Comparison of ENCODE assay signal across 9 mouse cellular contexts in genomic region chr16:87567572-87567971, GRCm38 (mm10). TPM values are rescaled to one million over a fixed set of nuclear protein-coding genes. Genes with fewer than 3 reads are reported as not detected.
DNase-seq lines count a peak whose midpoint lies in the region; ATAC-seq lines count a peak whose summit lies in the region.
"Had no signal": no experiment of that assay in that cellular context is flagged by ENCODE, and none has a peak within 500 bp of the region (broad histone marks: within the 10 kb centered on the region; RNA-seq: fewer than 3 reads in every experiment).

No protein-coding gene starts in this region.

- no peaks in the 10 kb centered on the region for H3K27me3 ChIP-seq in embryonic facial prominence, embryonic 15.5 days

- H3K4me1 ChIP-seq in embryonic facial prominence, embryonic 15.5 days: 0 out of 2 replicates have a peak, but pooled peaks cover 8% of the 10 kb centered on the region

- H3K9me3 ChIP-seq in embryonic facial prominence, embryonic 15.5 days (replicated peaks): no peaks in the 10 kb centered on the region

- H3K27ac ChIP-seq in embryonic facial prominence, embryonic 15.5 days (replicated peaks): peak overlapping the region; percentile 69

- peak overlapping the region; percentile 39 for H3K4me2 ChIP-seq in embryonic facial prominence, embryonic 15.5 days (replicated peaks)

- ATAC-seq in embryonic facial prominence, embryonic 15.5 days (ENCODE audit: insufficient number of reproducible peaks, low FRiP score, low TSS enrichment, low read depth): no peak; the same call in 1 of the 2 replicates

- DNase-seq in kidney, postnatal 10 days: peak; percentile 30
- no peak for DNase-seq in kidney, adult 8-10 months
- peak; percentile 29 to 30 for DNase-seq in layer of hippocampus, postnatal 25 days (ENCODE audit: extremely low spot score in 1 of 2, low spot score in 1 of 2)
- peak; percentile 45 for DNase-seq in skeletal muscle tissue, adult 2 months (ENCODE audit: low read depth, low spot score)
- no peak for DNase-seq in kidney, postnatal 25 days
- no peak for DNase-seq in embryo, embryonic 10 days (ENCODE audit: low spot score)
- DNase-seq in adipocyte (ENCODE audit: low spot score): no peak

- H3K4me3 ChIP-seq in embryonic facial prominence, embryonic 15.5 days (replicated peaks): peak overlapping the region; percentile 22

- H3K36me3 ChIP-seq in embryonic facial prominence, embryonic 15.5 days: no peaks in the 10 kb centered on the region

- H3K9ac ChIP-seq in embryonic facial prominence, embryonic 15.5 days: no peak overlapping the region

- WGBS in embryonic facial prominence, embryonic 15.5 days: 34% methylated on average over 13 of the region's 13 CpGs

RNA-seq across cellular contexts. Expression of gene Map3k7cl, which starts 14.4 kb away (rescaled TPM):
- polyA plus RNA-seq in embryonic facial prominence, embryonic 15.5 days (2015; fragmentation: Nextera tagmentation; extraction: Ambion mirVana): 0.89 and 1.4 TPM in 2 replicates
- total RNA-seq in layer of hippocampus, postnatal 25 days (2021): under 1 TPM; 0.59 to 0.73 TPM
- total RNA-seq: MEL had no signal

Comparison
In these comparisons a context has a peak if more than half of its experiments do, and no peak if none do; other contexts are left out.
1. DNase-seq: peak in kidney, postnatal 10 days (single experiment), layer of hippocampus, postnatal 25 days (2 of 2) and skeletal muscle tissue, adult 2 months (single experiment); none in kidney, adult 8-10 months (0 of 2), kidney, postnatal 25 days (0 of 2), embryo, embryonic 10 days (single experiment) and adipocyte (single experiment).